Mouse (Mus musculus): ENCODE data around the gene Ppp1r12b. TPM values are rescaled to one million over a fixed set of nuclear protein-coding genes. Genes with fewer than 3 reads are reported as not detected.

Gene Ppp1r12b
- total and polyA plus RNA-seq, 3 experiments = 4.7 to 7.8 TPM; not detected in 1

GRCm38 (mm10) chr1:134817916-134818595, 137.7 kb downstream of the Ppp1r12b start:
- Histone ChIP-seq H3K27ac (ENCODE audit: control insufficient read depth, low read depth, low read length) (no peak overlapping the region), H3K79me2 (ENCODE audit: control insufficient read depth, insufficient read depth, low read length, poor library complexity) (no peaks in the 10 kb centered on the region), H3K36me3 (ENCODE audit: control insufficient read depth in 1 of 2, insufficient read depth in 2 of 2, low read length in 2 of 2) (peaks cover 0 to 5% of the 10 kb centered on the region in 2 experiments; a peak in 2 of 4 replicates), H3K9ac (ENCODE audit: control insufficient read depth, low read depth, low read length, poor library complexity, severe bottlenecking) (no peak overlapping the region), H3K9me3 (replicated peaks; ENCODE audit: insufficient read depth, low read length) (no peaks in the 10 kb centered on the region), H3K4me1 (ENCODE audit: control insufficient read depth in 1 of 2, insufficient read depth in 2 of 2, low read length in 2 of 2) (peaks cover 0 to 2% of the 10 kb centered on the region in 2 experiments; a peak in 1 of 4 replicates), H3K27me3 (ENCODE audit: control insufficient read depth in 1 of 2, insufficient read depth in 2 of 2, low read length in 2 of 2) (no peaks in the 10 kb centered on the region), H3K4me3 (ENCODE audit: control insufficient read depth in 1 of 2, insufficient read depth in 1 of 2, low read depth in 2 of 2, low read length in 2 of 2) (no peak overlapping the region)
- no peak for DNase-seq (ENCODE audit: low read depth, low spot score)
- TF ChIP-seq HCFC1 (IDR thresholded peaks at IDR 0.05; ENCODE audit: low read depth, low read length) (no peak), MAFK (IDR thresholded peaks at IDR 0.05; ENCODE audit: borderline replicate concordance, low read depth, low read length) (no peak), TCF12 (IDR thresholded peaks at IDR 0.05; ENCODE audit: low read depth, low read length) (no peak), MAZ (IDR thresholded peaks at IDR 0.05; ENCODE audit: low read depth, low read length) (no peak)

GRCm38 (mm10) chr1:134817120-134817519, 138.6 kb downstream of the Ppp1r12b start:
- peaks cover 0 to 2% of the 10 kb centered on the region in 2 experiments; a peak in 1 of 4 replicates for H3K4me1 ChIP-seq (ENCODE audit: control insufficient read depth in 1 of 2, insufficient read depth in 2 of 2, low read length in 2 of 2)
- H3K36me3 ChIP-seq (ENCODE audit: control insufficient read depth in 1 of 2, insufficient read depth in 2 of 2, low read length in 2 of 2) = peaks cover 0 to 5% of the 10 kb centered on the region in 2 experiments; a peak in 2 of 4 replicates
- H3K27ac ChIP-seq (ENCODE audit: control insufficient read depth, low read depth, low read length) = no peak overlapping the region
- no peak overlapping the region for H3K4me3 ChIP-seq (ENCODE audit: control insufficient read depth in 1 of 2, insufficient read depth in 1 of 2, low read depth in 2 of 2, low read length in 2 of 2)
- H3K9ac ChIP-seq (ENCODE audit: control insufficient read depth, low read depth, low read length, poor library complexity, severe bottlenecking) = no peak overlapping the region
- H3K27me3 ChIP-seq (ENCODE audit: control insufficient read depth in 1 of 2, insufficient read depth in 2 of 2, low read length in 2 of 2) = no peaks in the 10 kb centered on the region
- H3K9me3 ChIP-seq (replicated peaks; ENCODE audit: insufficient read depth, low read length) = no peaks in the 10 kb centered on the region
- TF ChIP-seq RAD21 (IDR thresholded peaks at IDR 0.05; ENCODE audit: low read depth, low read length) (no peak), ETS1 (IDR thresholded peaks at IDR 0.05; ENCODE audit: low read depth, low read length) (no peak), SIN3A (IDR thresholded peaks at IDR 0.05; ENCODE audit: low read length) (no peak), E2F4 (IDR thresholded peaks at IDR 0.05; ENCODE audit: borderline replicate concordance, low read depth, low read length) (no peak), POLR2AphosphoS5 (IDR thresholded peaks at IDR 0.05; ENCODE audit: borderline replicate concordance, low read depth, low read length) (no peak), MYC (IDR thresholded peaks at IDR 0.05; ENCODE audit: low read depth, low read length) (no peak), POLR2A (IDR thresholded peaks at IDR 0.05; ENCODE audit: control insufficient read depth in 1 of 2, insufficient read depth in 1 of 2, low read depth in 1 of 2, low read length in 2 of 2, poor library complexity in 1 of 2) (no peak), MEF2A (IDR thresholded peaks at IDR 0.05; ENCODE audit: extremely low read depth, insufficient replicate concordance, low read depth, low read length, poor library complexity, severe bottlenecking) (no peak), UBTF (IDR thresholded peaks at IDR 0.05; ENCODE audit: borderline replicate concordance, insufficient read depth, low read depth, low read length) (no peak), EP300 (IDR thresholded peaks at IDR 0.05; ENCODE audit: low read depth in 1 of 2, low read length in 2 of 2) (no peak), ZKSCAN1 (IDR thresholded peaks at IDR 0.05; ENCODE audit: low read depth, low read length) (no peak), BHLHE40 (IDR thresholded peaks at IDR 0.05; ENCODE audit: borderline replicate concordance, low read depth, low read length) (no peak), RCOR1 (IDR thresholded peaks at IDR 0.05; ENCODE audit: low read depth, low read length) (no peak), TCF12 (IDR thresholded peaks at IDR 0.05; ENCODE audit: low read depth, low read length) (no peak)
- no peak for DNase-seq (ENCODE audit: low read depth, low spot score)
- H3K79me2 ChIP-seq (ENCODE audit: control insufficient read depth, insufficient read depth, low read length, poor library complexity) = no peaks in the 10 kb centered on the region

All from MEL (cell line).